In genomic region chr13:54309354-54309753, GRCm38 (mm10) we compare ENCODE assay signal across 8 mouse cellular contexts.
A peak's percentile ranks its signal among the peaks of the same experiment; 100 is the strongest.
DNase-seq lines count a peak whose midpoint lies in the region; ATAC-seq and TF ChIP-seq lines count a peak whose summit lies in the region.

No protein-coding gene starts in this region.

- no peak overlapping the region for H3K27ac ChIP-seq in kidney, embryonic 15.5 days
- peak overlapping the region; percentile 81 for H3K27ac ChIP-seq in cerebellum, adult 2 months (ENCODE audit: insufficient read depth, low read length)
- H3K27ac ChIP-seq in hindbrain, embryonic 13.5 days, result peak overlapping the region; percentile 81
- H3K27ac ChIP-seq in midbrain, embryonic 13.5 days, result peak overlapping the region; percentile 79

- H3K4me2 ChIP-seq in kidney, embryonic 15.5 days, result no peak overlapping the region
- no peak overlapping the region for H3K4me2 ChIP-seq in hindbrain, embryonic 13.5 days
- no peak overlapping the region for H3K4me2 ChIP-seq in midbrain, embryonic 13.5 days (replicated peaks)

- peak; percentile 51 for DNase-seq in kidney, postnatal 10 days
- peak; percentile 88 to 95 for DNase-seq in cerebellum, adult 2 months
- no peak for DNase-seq in natural killer cell, adult 2 months (ENCODE audit: low spot score in 2 of 2)
- no peak for DNase-seq in urinary bladder, postnatal 14 days (ENCODE audit: low spot score)
- DNase-seq in urinary bladder, adult 18-20 months (ENCODE audit: low spot score in 2 of 2), result no peak

- H3K9me3 ChIP-seq in kidney, embryonic 15.5 days (replicated peaks), result no peaks in the 10 kb centered on the region
- H3K9me3 ChIP-seq in hindbrain, embryonic 13.5 days, result no peaks in the 10 kb centered on the region
- no peaks in the 10 kb centered on the region for H3K9me3 ChIP-seq in midbrain, embryonic 13.5 days

- TF ChIP-seq POLR2A in cerebellum, adult 2 months (IDR thresholded peaks at IDR 0.05; ENCODE audit: borderline replicate concordance, insufficient read depth, low read length), result peak; percentile 15; the same call in 1 of the 2 replicates

- H3K4me1 ChIP-seq in kidney, embryonic 15.5 days, result peaks cover 29% of the 10 kb centered on the region
- peaks cover 64% of the 10 kb centered on the region for H3K4me1 ChIP-seq in cerebellum, adult 2 months (ENCODE audit: control insufficient read depth, insufficient read depth, low read length)
- H3K4me1 ChIP-seq in hindbrain, embryonic 13.5 days (replicated peaks), result peaks cover 50% of the 10 kb centered on the region
- peaks cover 36% of the 10 kb centered on the region for H3K4me1 ChIP-seq in midbrain, embryonic 13.5 days (replicated peaks)

- H3K9ac ChIP-seq in kidney, embryonic 15.5 days, result no peak overlapping the region
- H3K9ac ChIP-seq in hindbrain, embryonic 13.5 days, result no peak overlapping the region
- no peak overlapping the region for H3K9ac ChIP-seq in midbrain, embryonic 13.5 days (replicated peaks)

- H3K27me3 ChIP-seq in kidney, embryonic 15.5 days, result no peaks in the 10 kb centered on the region
- no peaks in the 10 kb centered on the region for H3K27me3 ChIP-seq in cerebellum, adult 2 months (ENCODE audit: control insufficient read depth, insufficient read depth, low read length)
- H3K27me3 ChIP-seq in hindbrain, embryonic 13.5 days, result no peaks in the 10 kb centered on the region
- H3K27me3 ChIP-seq in midbrain, embryonic 13.5 days, result no peaks in the 10 kb centered on the region

- ATAC-seq in kidney, embryonic 15.5 days (replicated peaks; ENCODE audit: low FRiP score), result no peak
- peak; percentile 61; the same call in 1 of the 2 replicates for ATAC-seq in hindbrain, embryonic 13.5 days (ENCODE audit: low FRiP score)
- ATAC-seq in midbrain, embryonic 13.5 days, result peak; percentile 75

- TF ChIP-seq CTCF in cerebellum, adult 2 months (IDR thresholded peaks at IDR 0.05; ENCODE audit: borderline replicate concordance, insufficient read depth, low read depth, low read length), result no peak

- WGBS in kidney, embryonic 15.5 days, result 44% methylated on average over 5 of the region's 5 CpGs
- WGBS in cerebellum, adult 2 months, result 7% methylated on average over 5 of the region's 5 CpGs
- 26% methylated on average over 5 of the region's 5 CpGs for WGBS in hindbrain, embryonic 13.5 days
- 34% methylated on average over 5 of the region's 5 CpGs for WGBS in midbrain, embryonic 13.5 days

- no peak overlapping the region for H3K4me3 ChIP-seq in kidney, embryonic 15.5 days (replicated peaks)
- H3K4me3 ChIP-seq in cerebellum, adult 2 months (replicated peaks; ENCODE audit: insufficient read depth, low read depth, low read length), result no peak overlapping the region
- H3K4me3 ChIP-seq in hindbrain, embryonic 13.5 days, result no peak overlapping the region
- H3K4me3 ChIP-seq in midbrain, embryonic 13.5 days (replicated peaks), result no peak overlapping the region

- H3K36me3 ChIP-seq in kidney, embryonic 15.5 days, result no peaks in the 10 kb centered on the region
- H3K36me3 ChIP-seq in hindbrain, embryonic 13.5 days, result peaks cover 7% of the 10 kb centered on the region
- peaks cover 15% of the 10 kb centered on the region for H3K36me3 ChIP-seq in midbrain, embryonic 13.5 days

Comparison
In these comparisons a context has a peak if more than half of its experiments do, and no peak if none do; other contexts are left out.
1. DNase-seq: peak in kidney, postnatal 10 days (single experiment) and cerebellum, adult 2 months (2 of 2); none in natural killer cell, adult 2 months (0 of 2), urinary bladder, postnatal 14 days (single experiment) and urinary bladder, adult 18-20 months (0 of 2).